8 mouse cellular contexts compared by ENCODE assay signal in the genomic region with DNA sequence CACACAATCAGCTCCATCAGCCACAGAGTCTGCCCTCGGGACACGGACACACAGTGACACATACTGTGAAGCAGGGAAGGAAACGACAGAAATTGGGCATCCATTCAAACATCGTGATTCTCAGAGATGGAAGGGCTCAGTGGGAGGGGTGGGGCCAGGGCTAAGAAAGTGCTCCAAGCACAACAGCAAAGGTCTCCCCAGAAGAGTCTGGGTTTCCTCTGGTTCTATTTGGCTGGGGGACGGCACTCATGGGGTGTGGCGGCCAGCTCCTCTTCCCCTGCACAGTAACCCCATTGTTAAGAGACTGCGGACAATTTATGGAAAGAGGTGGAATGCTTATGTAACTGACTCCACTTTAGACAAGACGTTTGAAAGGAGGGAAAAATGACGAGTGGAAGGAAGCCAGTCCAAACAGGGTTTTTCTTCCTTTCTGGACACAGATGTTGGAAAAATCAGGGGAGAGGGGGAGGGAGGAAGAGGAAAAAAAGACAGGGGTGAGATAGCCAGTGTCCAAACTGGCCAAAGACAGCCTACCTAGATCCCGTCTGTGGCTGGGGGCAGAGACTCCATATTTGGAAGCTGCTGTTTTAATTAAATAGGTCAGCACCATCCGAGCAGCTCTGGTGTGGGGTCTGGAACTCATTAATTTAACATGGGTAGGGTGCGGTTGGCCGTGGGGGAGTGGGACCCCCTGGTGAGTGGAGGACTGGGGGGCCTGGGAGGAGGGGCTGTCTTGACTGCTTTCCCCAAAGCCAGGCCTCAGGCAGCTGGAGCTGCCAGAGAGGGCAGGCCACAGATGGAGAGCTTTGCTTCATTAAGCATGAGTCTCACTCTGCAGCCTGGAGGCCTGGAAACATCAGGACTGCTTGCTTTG. TPM values are rescaled to one million over a fixed set of nuclear protein-coding genes. Genes with fewer than 3 reads are reported as not detected.
DNase-seq lines count a peak whose midpoint lies in the region; ATAC-seq and TF ChIP-seq lines count a peak whose summit lies in the region.

No protein-coding gene starts in this region.

- peak; percentile 80 for ATAC-seq in hindbrain, embryonic 13.5 days (ENCODE audit: low FRiP score)
- peak; percentile 77 for ATAC-seq in stomach, embryonic 15.5 days (ENCODE audit: insufficient read depth, low FRiP score, low read depth)
- ATAC-seq in granulocyte monocyte progenitor cell, adult 5-6 weeks (replicated peaks; ENCODE audit: poor library complexity, severe bottlenecking), result no peak

- 0 out of 2 replicates have a peak overlapping the region, but pooled peaks have one; percentile 4 for H3K4me2 ChIP-seq in hindbrain, embryonic 13.5 days
- no peak overlapping the region for H3K4me2 ChIP-seq in stomach, embryonic 15.5 days

- no peaks in the 10 kb centered on the region for H3K36me3 ChIP-seq in hindbrain, embryonic 13.5 days
- H3K36me3 ChIP-seq in stomach, embryonic 15.5 days, result no peaks in the 10 kb centered on the region

- 19% methylated on average over 13 of the region's 13 CpGs for WGBS in hindbrain, embryonic 13.5 days
- WGBS in stomach, embryonic 15.5 days, result 20% methylated on average over 13 of the region's 13 CpGs

- H3K27ac ChIP-seq in gastrocnemius, adult 2 months, result peak overlapping the region; percentile 78
- H3K27ac ChIP-seq in hindbrain, embryonic 13.5 days, result peak overlapping the region; percentile 86
- H3K27ac ChIP-seq in stomach, embryonic 15.5 days, result peak overlapping the region; percentile 87

- H3K27me3 ChIP-seq in hindbrain, embryonic 13.5 days, result peaks cover 6% of the 10 kb centered on the region; the same call in 1 of the 2 replicates
- H3K27me3 ChIP-seq in stomach, embryonic 15.5 days (replicated peaks), result no peaks in the 10 kb centered on the region

- H3K4me1 ChIP-seq in hindbrain, embryonic 13.5 days (replicated peaks), result peaks cover 19% of the 10 kb centered on the region
- peaks cover 6% of the 10 kb centered on the region for H3K4me1 ChIP-seq in stomach, embryonic 15.5 days

- intact Hi-C loops in gastrocnemius, adult 2 months (cut with DNase I), result no loop called here

- no peak overlapping the region for H3K9ac ChIP-seq in hindbrain, embryonic 13.5 days
- no peak overlapping the region for H3K9ac ChIP-seq in stomach, embryonic 15.5 days

- H3K4me3 ChIP-seq in gastrocnemius, adult 2 months, result peak overlapping the region; percentile 46
- H3K4me3 ChIP-seq in hindbrain, embryonic 13.5 days, result no peak overlapping the region
- no peak overlapping the region for H3K4me3 ChIP-seq in stomach, embryonic 15.5 days (replicated peaks)

- H3K9me3 ChIP-seq in hindbrain, embryonic 13.5 days, result peaks cover 3% of the 10 kb centered on the region; the same call in 1 of the 2 replicates
- H3K9me3 ChIP-seq in stomach, embryonic 15.5 days, result no peaks in the 10 kb centered on the region

- TF ChIP-seq CTCF in gastrocnemius, adult 2 months (IDR thresholded peaks at IDR 0.05), result no peak

- peak; percentile 34 for DNase-seq in ES-CJ7 (ENCODE audit: low read depth, low spot score)
- peak; percentile 23 for DNase-seq in cerebellum, adult 9-10 months
- DNase-seq in gastrocnemius, adult 2 months, result peak; percentile 38
- peak; percentile 79 for DNase-seq in lung, postnatal 10 days
- no peak for DNase-seq in urinary bladder, postnatal 14 days (ENCODE audit: low spot score)

RNA-seq across cellular contexts. Expression of gene Sertad4, which starts 32.7 kb away (rescaled TPM):
- 1 to 10 TPM; 1.9 to 2.7 TPM for total RNA-seq in gastrocnemius, adult 2 months (2021)
- 26.0 and 27.5 TPM in 2 replicates for polyA plus RNA-seq in hindbrain, embryonic 13.5 days (2015; fragmentation: Nextera tagmentation; extraction: Ambion mirVana)
- polyA plus RNA-seq in stomach, embryonic 15.5 days (2015; fragmentation: Nextera tagmentation; extraction: Ambion mirVana), result 18.4 and 19.3 TPM in 2 replicates
- total RNA-seq in granulocyte monocyte progenitor cell, adult 5-6 weeks (2014; fragmentation: Nextera tagmentation), result not detected in 2 replicates
- not detected in 2 replicates for total RNA-seq in granulocyte monocyte progenitor cell, adult 5-6 weeks (2017)

RNA-seq across cellular contexts. Expression of gene Hhat, which starts 51.9 kb away (rescaled TPM):
- under 1 TPM; 0.59 to 0.69 TPM for total RNA-seq in gastrocnemius, adult 2 months (2021)
- polyA plus RNA-seq in hindbrain, embryonic 13.5 days (2015; fragmentation: Nextera tagmentation; extraction: Ambion mirVana), result 3.6 and 4.6 TPM in 2 replicates
- 8.7 and 9.7 TPM in 2 replicates for polyA plus RNA-seq in stomach, embryonic 15.5 days (2015; fragmentation: Nextera tagmentation; extraction: Ambion mirVana)
- 1.0 and 2.1 TPM in 2 replicates for total RNA-seq in granulocyte monocyte progenitor cell, adult 5-6 weeks (2014; fragmentation: Nextera tagmentation)
- 1.6 and 2.4 TPM in 2 replicates for total RNA-seq in granulocyte monocyte progenitor cell, adult 5-6 weeks (2017)
